Mouse (Mus musculus) megakaryocyte-erythroid progenitor cell, adult 5 weeks (primary cell): Measurements from ENCODE around the gene Sebox. TPM values are rescaled to one million over a fixed set of nuclear protein-coding genes. Genes with fewer than 3 reads are reported as not detected.

Source experiments
- polyA plus RNA-seq: library from polyadenylated mRNA; stranded (reverse); fragments of >175 nt; gene quantifications from 2 replicates; pipeline ENCODE4 v1.2.3, GENCODE M21; 2012

Sebox gene
- polyA plus RNA-seq = not detected in 2 replicates

GRCm38 (mm10) chr11:78502909-78503650, at the start of gene Sebox:
Gene Sebox (plus strand): TSS chr11:78503447.

GRCm38 (mm10) chr11:78465568-78466180, 37.6 kb upstream of the Sebox start, which contains the start of gene Slc46a1:
Gene Slc46a1 (plus strand): TSS chr11:78465697.

GRCm38 (mm10) chr11:78497544-78498522, 5.4 kb upstream of the Sebox start, which contains the start of gene Sarm1:
Gene Sarm1 (minus strand): TSS chr11:78497754.

GRCm38 (mm10) chr11:78499004-78499403, 4.2 kb upstream of the Sebox start, which contains the start of gene Vtn:
Gene Vtn (plus strand): TSS chr11:78499091.

GRCm38 (mm10) chr11:78512025-78512957, 9.0 kb downstream of the Sebox start, which contains the start of the genes Tmem199 and Poldip2:
Gene Tmem199 (minus strand): TSS chr11:78512172.
Gene Poldip2 (plus strand): TSS chr11:78512193.

GRCm38 (mm10) chr11:78536080-78536689, 32.9 kb downstream of the Sebox start, which contains the start of the genes Tnfaip1 and Ift20:
Gene Tnfaip1 (minus strand): TSS chr11:78536332.
Gene Ift20 (plus strand): TSS chr11:78536361.

GRCm38 (mm10) chr11:78550168-78551058, 47.2 kb downstream of the Sebox start, which contains the start of gene Tmem97:
Gene Tmem97 (minus strand): TSS chr11:78550777.

Other genes with a start within 250 kb of the Sebox start
- gene 2610507B11Rik, start 241.7 kb upstream of the Sebox start, polyA plus RNA-seq = 88.7 and 97.6 TPM in 2 replicates
- not detected in 2 replicates for gene BC030499, start 212.6 kb upstream of the Sebox start, polyA plus RNA-seq
- 66.8 and 68.5 TPM in 2 replicates for gene Spag5, start 201.9 kb upstream of the Sebox start, polyA plus RNA-seq
- 0.44 and 1.4 TPM in 2 replicates for gene Aldoc, start 180.5 kb upstream of the Sebox start, polyA plus RNA-seq
- gene Pigs, start 175.0 kb upstream of the Sebox start, polyA plus RNA-seq = 84.7 and 91.0 TPM in 2 replicates
- 74.0 and 91.3 TPM in 2 replicates for gene Unc119, start 160.0 kb upstream of the Sebox start, polyA plus RNA-seq
- gene Foxn1, start 116.9 kb upstream of the Sebox start, polyA plus RNA-seq = not detected in 2 replicates
- gene Slc13a2, start 81.2 kb upstream of the Sebox start, polyA plus RNA-seq = 0.05 and 0.10 TPM in 2 replicates
- 1.1 and 1.7 TPM in 2 replicates for gene Slc46a1, start 37.8 kb upstream of the Sebox start, polyA plus RNA-seq
- gene Sarm1, start 5.7 kb upstream of the Sebox start, polyA plus RNA-seq = 0.04 TPM in 1 of 2 replicates, not detected in the other
- gene Vtn, start 4.4 kb upstream of the Sebox start, polyA plus RNA-seq = not detected in 2 replicates
- 8.4 and 11.4 TPM in 2 replicates for gene Tmem199, start 8.7 kb downstream of the Sebox start, polyA plus RNA-seq
- gene Poldip2, start 8.7 kb downstream of the Sebox start, polyA plus RNA-seq = 65.3 and 65.5 TPM in 2 replicates
- 2.5 and 4.3 TPM in 2 replicates for gene Tnfaip1, start 32.9 kb downstream of the Sebox start, polyA plus RNA-seq
- gene Ift20, start 32.9 kb downstream of the Sebox start, polyA plus RNA-seq = 71.6 and 76.3 TPM in 2 replicates
- 24.4 and 34.5 TPM in 2 replicates for gene Tmem97, start 47.3 kb downstream of the Sebox start, polyA plus RNA-seq
- 5.8 and 5.9 TPM in 2 replicates for gene Nlk, start 193.9 kb downstream of the Sebox start, polyA plus RNA-seq
- gene Ccnq, start 248.3 kb downstream of the Sebox start, polyA plus RNA-seq = 37.4 and 44.1 TPM in 2 replicates